Mouse (Mus musculus) cerebellum, adult 2 months (tissue): Measurements from ENCODE around the gene Pde11a.

Source experiments
- CTCF ChIP-seq: fragments of 200-500 bp; IDR thresholded peaks from 2 replicates; pipeline ENCODE4 v1.5.1; 2011; ENCODE audit warnings: low read depth, mild to moderate bottlenecking, control low read depth, low read length, moderate library complexity, borderline replicate concordance; ENCODE audit not compliant: insufficient read depth
- POLR2A ChIP-seq: fragments of 200-500 bp; IDR thresholded peaks from 2 replicates; pipeline ENCODE4 v1.6.1; 2011; ENCODE audit warnings: low read length, control low read depth, borderline replicate concordance; ENCODE audit not compliant: insufficient read depth

GRCm38 (mm10) chr2:75982626-75983025 lies 355.9 kb downstream of the Pde11a start:
- no peak for TF ChIP-seq CTCF
- no peak for TF ChIP-seq POLR2A
